Mouse (Mus musculus) bone marrow, adult 2 months (tissue): Measurements from ENCODE around the gene Slc24a3. TPM values are rescaled to one million over a fixed set of nuclear protein-coding genes. Genes with fewer than 3 reads are reported as not detected.
A peak's percentile ranks its signal among the peaks of the same experiment; 100 is the strongest.

Experiments used
- H3K27ac ChIP-seq: fragments of 200-500 bp; 2 replicates; pipeline ENCODE4 v1.5.1; 2012; ENCODE audit warnings: low read depth, mild to moderate bottlenecking, control low read depth, inconsistent platforms, low read length; ENCODE audit not compliant: control insufficient read depth, poor library complexity, insufficient read depth
- H3K4me1 ChIP-seq: fragments of 200-500 bp; 2 replicates; pipeline ENCODE4 v1.6.1; 2011; ENCODE audit warnings: low read length; ENCODE audit not compliant: control insufficient read depth, insufficient read depth
- H3K4me3 ChIP-seq: fragments of 200-500 bp; replicated peaks from 2 replicates; pipeline ENCODE3; 2011; ENCODE audit warnings: mild to moderate bottlenecking, low read depth, low read length, control low read depth; ENCODE audit not compliant: control insufficient read depth
- CTCF ChIP-seq: fragments of 200-500 bp; IDR thresholded peaks from 2 replicates; pipeline ENCODE4 v1.5.1; 2011; ENCODE audit warnings: low read length, control low read depth; ENCODE audit not compliant: control insufficient read depth, insufficient read depth
- POLR2A ChIP-seq: fragments of 200-500 bp; IDR thresholded peaks from 2 replicates; pipeline ENCODE4 v1.6.1; 2011; ENCODE audit warnings: low read depth, mild to moderate bottlenecking, control low read depth, low read length, borderline replicate concordance; ENCODE audit not compliant: control insufficient read depth
- WGBS: fragments of 180-500 bp; shearing (Covaris S2); methylation state at CpG from one replicate; pipeline ENCODE4 v1.1.7; 2018; 5-methylcytosine and 5-hydroxymethylcytosine counted together
- polyA plus RNA-seq: library from polyadenylated mRNA; stranded (reverse); fragments of >200 nt; gene quantifications from 2 replicates; pipeline ENCODE4 v1.2.4, GENCODE M21; 2011; ENCODE audit warnings: low replicate concordance; ENCODE audit not compliant: missing spikeins, insufficient read depth, insufficient read length

Gene Slc24a3
- polyA plus RNA-seq: 2.6 and 3.2 TPM in 2 replicates

DNA sequence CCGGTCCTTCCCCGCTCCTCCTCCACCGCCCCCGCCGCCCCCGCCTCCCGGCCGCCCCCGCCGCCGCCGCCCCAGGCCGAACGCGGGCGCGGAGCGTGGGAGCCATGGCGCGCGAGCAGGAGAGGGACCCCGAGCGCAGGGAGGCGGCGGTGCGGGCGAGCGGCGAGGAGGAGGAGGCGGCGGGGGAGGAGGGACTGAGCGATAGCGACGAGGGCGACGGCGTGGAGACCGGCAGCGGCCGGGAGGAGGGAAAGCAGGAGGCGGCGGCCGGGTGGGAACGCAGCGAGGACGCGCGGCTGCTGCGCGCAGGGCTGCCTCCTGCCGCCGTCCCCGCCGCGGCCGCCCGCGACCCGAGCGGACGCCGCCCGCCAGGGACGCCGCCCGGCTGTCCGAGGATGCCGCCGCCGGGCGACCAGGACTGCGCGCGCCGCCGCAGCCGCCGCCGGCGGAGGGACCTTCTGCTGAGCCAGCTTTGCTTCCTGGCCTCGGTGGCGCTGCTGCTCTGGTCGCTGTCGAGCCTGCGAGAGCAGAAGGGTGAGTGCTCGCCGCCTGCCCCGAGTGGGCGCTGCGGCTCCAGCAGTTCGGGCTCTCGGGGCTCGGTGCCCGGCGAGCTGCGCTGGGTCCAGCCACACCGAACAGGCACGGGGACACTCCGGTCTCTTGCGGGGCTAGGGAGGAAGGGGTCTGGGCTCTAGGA lies at the start of gene Slc24a3:
TSS of gene Slc24a3 (plus strand) at position 91 of the 697 bp plus-strand sequence.
- H3K4me3 ChIP-seq: peak within 1 kb of the TSS; percentile 63
- WGBS: under 1% methylated on average over 92 of the region's 100 CpGs
- TF ChIP-seq POLR2A (peak; percentile 44; the same call in 1 of the 2 replicates), CTCF (peak; percentile 60)
- H3K27ac ChIP-seq: peak within 1 kb of the TSS; percentile 43; the same call in 1 of the 2 replicates
- H3K4me1 ChIP-seq: peaks cover 4% of the 10 kb centered on the region

GRCm38 (mm10) chr2:145117762-145118161 lies 49.8 kb upstream of the Slc24a3 start:
- Histone ChIP-seq H3K4me1 (no peaks in the 10 kb centered on the region), H3K4me3 (no peak overlapping the region), H3K27ac (no peak overlapping the region)
- no peak for TF ChIP-seq CTCF
- no peak for TF ChIP-seq POLR2A
- 76% methylated on average over 5 of the region's 5 CpGs for WGBS

DNA sequence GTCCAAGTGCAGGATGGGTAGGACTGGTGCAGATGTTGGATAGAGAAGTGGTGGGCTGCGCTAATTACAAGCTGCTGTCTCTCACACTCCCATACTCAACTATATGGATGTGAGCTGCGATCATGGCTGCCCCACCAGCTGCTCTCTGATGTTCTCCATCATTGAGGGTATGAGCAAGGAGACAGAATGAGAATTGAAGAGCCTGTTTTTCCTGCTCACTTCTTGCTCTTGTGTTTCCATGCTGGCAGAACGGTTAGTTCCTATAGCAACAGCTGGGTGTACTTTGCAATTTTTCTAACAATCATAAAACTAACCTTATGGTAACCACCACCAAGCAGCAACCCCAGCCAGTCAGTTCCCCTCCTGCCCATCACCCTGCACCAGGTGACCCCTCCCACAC lies 39.8 kb upstream of the Slc24a3 start:
- no peak overlapping the region for H3K4me3 ChIP-seq
- TF ChIP-seq CTCF (no peak), POLR2A (no peak)
- H3K27ac ChIP-seq: no peak overlapping the region
- 71% methylated on average over 3 of the region's 3 CpGs for WGBS
- no peaks in the 10 kb centered on the region for H3K4me1 ChIP-seq

GRCm38 (mm10) chr2:145136625-145137291 lies 30.8 kb upstream of the Slc24a3 start:
- Histone ChIP-seq H3K4me1 (no peaks in the 10 kb centered on the region), H3K4me3 (no peak overlapping the region), H3K27ac (no peak overlapping the region)
- TF ChIP-seq CTCF: no peak
- TF ChIP-seq POLR2A: no peak
- 68% methylated on average over 4 of the region's 4 CpGs for WGBS

GRCm38 (mm10) chr2:145150407-145150806 lies 17.1 kb upstream of the Slc24a3 start:
- H3K27ac ChIP-seq: no peak overlapping the region
- no peaks in the 10 kb centered on the region for H3K4me1 ChIP-seq
- no peak overlapping the region for H3K4me3 ChIP-seq
- 3% methylated on average over 1 of the region's 1 CpGs for WGBS
- no peak for TF ChIP-seq POLR2A
- no peak for TF ChIP-seq CTCF

GRCm38 (mm10) chr2:145150821-145151220 lies 16.7 kb upstream of the Slc24a3 start:
- Histone ChIP-seq H3K4me3 (no peak overlapping the region), H3K4me1 (no peaks in the 10 kb centered on the region), H3K27ac (no peak overlapping the region)
- TF ChIP-seq POLR2A (no peak), CTCF (no peak)
- WGBS: 15% methylated on average over 3 of the region's 3 CpGs

- TF ChIP-seq POLR2A: no peak
- TF ChIP-seq CTCF: no peak
- 63% methylated on average over 1 of the region's 1 CpGs for WGBS
- Histone ChIP-seq H3K4me3 (no peak overlapping the region), H3K27ac (no peak overlapping the region), H3K4me1 (no peaks in the 10 kb centered on the region)
Observed at GRCm38 (mm10) chr2:145152281-145152680, 15.3 kb upstream of the Slc24a3 start.

DNA sequence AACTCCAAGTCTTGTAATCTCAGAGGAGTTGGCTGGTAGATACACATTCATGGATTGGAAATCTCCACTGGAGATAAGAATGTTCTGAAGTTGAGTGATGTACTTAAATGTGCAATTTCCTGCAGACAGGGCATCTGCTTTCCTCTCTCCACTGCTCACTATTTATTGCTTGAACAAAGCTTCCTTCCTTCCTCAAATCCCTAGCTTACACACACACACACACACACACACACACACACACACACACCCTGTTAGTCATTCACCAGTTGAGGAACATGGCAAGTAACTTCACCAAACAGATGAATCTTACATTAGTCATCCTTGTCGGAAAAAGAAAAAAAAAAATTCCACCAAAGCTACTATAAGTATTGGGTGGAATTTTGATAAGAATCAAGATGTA lies 8.6 kb upstream of the Slc24a3 start:
- TF ChIP-seq POLR2A (no peak), CTCF (no peak)
- 26% methylated on average over 1 of the region's 1 CpGs for WGBS
- H3K4me3 ChIP-seq: no peak overlapping the region
- no peak overlapping the region for H3K27ac ChIP-seq
- no peaks in the 10 kb centered on the region for H3K4me1 ChIP-seq

DNA sequence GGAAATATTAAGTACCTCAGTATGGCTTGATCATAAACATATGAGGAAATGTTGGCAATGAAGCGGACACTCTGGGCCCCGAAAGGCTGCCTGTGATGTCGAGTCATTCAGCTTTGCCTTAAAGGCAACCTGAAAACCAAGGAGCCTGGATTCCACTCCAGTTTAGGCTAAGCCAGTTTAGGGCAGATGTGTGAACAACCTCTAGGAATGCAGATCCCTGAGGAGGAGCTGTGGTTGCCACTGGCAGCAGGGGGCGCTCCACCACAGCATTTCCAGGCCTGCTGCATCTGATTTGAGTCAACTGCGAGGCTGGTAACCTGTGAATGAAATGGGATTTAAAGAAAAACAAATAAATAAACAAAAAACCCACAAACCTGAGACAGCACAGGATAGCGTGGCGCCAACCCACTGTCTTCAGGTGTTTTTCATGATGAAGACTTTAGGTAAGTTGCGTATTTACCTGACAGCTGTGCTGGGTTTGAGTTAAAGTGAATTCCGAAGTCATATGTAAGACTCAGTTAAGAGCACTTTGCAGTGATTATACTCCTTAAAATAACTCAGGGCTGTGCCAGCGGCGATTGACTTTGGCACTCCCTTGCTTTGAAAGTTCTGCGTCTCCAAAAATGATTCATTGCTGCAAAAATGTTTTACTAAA lies 6.4 kb upstream of the Slc24a3 start:
- Histone ChIP-seq H3K4me1 (no peaks in the 10 kb centered on the region), H3K4me3 (no peak overlapping the region), H3K27ac (no peak overlapping the region)
- TF ChIP-seq CTCF: peak; percentile 83
- TF ChIP-seq POLR2A: no peak
- WGBS: 39% methylated on average over 12 of the region's 12 CpGs
